Mouse (Mus musculus) spleen, adult 2 months (tissue): ENCODE data around the gene Dnah7b.
"Not testable (repeated sequence)": the region's sequence is repeated elsewhere in the genome, so short reads cannot be mapped to it uniquely, and the experiment has no call there.

Experiments used
- CTCF ChIP-seq: fragments of 200-500 bp; IDR thresholded peaks from 2 replicates; pipeline ENCODE4 v1.5.1; 2011; ENCODE audit warnings: mild to moderate bottlenecking, inconsistent platforms; ENCODE audit not compliant: insufficient read depth, insufficient read length, insufficient replicate concordance; ENCODE audit errors: extremely low read depth
- POLR2A ChIP-seq: fragments of 200-500 bp; IDR thresholded peaks from 2 replicates; pipeline ENCODE4 v1.6.1; 2011; ENCODE audit warnings: low read depth, low read length, inconsistent platforms

- TF ChIP-seq CTCF, POLR2A: not testable (repeated sequence)
These were observed 212.9 kb downstream of the Dnah7b start for GRCm38 (mm10) chr1:46278911-46279565.
